Mouse (Mus musculus) right cerebral cortex, postnatal 25 days (tissue): Measurements from ENCODE around the gene Slc36a3.

Experiments used
- DNase-seq: peaks from one replicate; pipeline ENCODE4 v3.0.0; 2022

The Slc36a3 gene

DNA sequence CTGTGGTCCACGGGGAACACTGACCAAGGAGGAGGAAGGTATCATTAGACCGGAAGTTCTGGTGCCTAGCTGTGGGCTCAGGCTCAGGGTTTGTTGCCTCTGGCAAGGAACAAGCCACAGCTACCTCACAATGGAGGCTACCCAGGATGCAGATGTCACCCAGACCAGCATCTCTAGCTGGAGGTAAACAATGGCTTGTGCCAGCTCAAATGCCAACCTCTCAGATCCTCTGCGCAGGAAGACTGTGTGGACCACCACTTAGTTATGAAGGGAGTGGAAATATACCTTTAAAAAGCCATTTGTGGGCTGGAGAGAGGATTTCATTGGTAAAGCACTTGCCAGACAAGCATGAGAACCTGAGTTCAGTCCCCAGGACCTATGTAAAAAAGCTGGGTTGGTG is at the start of gene Slc36a3:
Gene Slc36a3, minus strand, starts transcription at position 101 of the 400 bp plus-strand sequence.
- DNase-seq, result no peak

DNA sequence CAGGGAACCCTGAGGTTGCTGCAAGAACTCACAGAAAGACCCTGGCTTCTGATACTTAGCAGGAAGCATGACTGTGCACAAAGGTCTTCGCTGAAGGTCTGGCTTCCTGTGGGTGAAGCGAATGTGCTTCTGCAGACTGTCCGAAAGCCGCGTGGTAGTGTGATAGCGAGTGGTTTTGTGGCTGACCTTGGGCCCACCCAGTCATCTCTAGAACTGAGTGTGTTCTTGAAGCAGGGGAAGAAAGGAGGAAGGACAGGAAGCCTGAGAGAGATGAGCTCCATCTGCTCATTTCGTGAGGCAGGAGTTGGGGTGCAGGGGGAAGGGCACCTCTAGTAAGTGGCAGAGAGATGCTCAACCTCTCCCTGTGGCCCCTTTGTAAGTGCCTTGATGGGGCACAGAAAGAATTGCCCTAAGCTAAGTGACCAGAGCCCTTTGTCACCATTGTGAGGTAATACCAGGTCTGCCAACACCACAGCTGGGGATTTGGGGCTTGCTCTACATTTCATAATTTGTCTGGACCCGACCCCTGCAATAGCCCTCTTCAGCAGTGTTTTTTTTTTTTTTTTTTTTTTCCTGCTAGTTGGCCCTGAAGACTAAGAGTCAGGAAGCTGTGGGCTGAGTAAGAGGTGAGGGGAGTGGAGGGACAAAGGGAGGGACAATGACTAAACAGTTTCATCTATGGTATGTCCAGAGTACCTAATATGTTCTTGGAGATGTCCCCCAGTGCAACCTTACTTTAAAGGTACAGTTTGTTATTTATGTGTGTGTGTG is 46.4 kb upstream of the Slc36a3 start:
- no peak for DNase-seq

DNA sequence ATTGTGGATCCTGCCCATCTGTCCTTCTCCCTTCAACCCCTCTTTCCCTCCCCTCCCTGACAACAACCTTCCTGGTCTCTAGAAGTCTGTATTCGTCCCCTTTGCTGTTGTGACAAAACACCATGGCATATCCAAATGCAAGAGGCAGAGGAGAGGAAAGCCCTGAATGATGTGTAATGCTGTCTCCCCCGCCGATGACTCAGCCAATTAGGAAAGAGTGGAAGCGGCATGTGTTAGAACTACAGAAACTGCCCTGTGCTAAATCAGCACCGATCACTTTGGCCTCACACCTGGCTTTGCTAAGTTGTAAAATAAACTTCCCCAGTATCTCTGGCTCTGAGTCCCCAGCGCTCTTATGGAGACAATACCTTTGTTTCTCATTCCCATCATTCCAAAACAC is 45.6 kb upstream of the Slc36a3 start:
- DNase-seq, result no peak

DNA sequence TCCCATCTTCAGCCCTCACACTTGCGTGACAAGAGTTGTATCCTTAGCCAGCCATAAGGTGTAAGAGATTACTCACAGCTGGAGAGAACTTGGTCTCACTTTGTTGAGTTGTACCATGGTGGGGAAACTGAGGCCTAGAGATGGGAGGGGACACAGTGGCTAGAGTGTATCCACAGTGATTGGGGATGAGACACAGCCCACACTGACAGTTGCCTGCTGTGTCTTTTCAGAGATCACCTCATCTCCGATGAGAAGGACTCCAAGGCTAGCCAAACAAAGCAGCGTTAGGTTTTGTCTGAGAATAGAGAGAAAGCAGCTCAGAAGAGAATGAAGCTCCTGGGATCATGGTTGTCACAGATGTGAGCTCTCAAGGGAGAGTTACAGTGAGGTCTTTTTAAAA is 38.7 kb upstream of the Slc36a3 start:
- DNase-seq, result no peak

DNA sequence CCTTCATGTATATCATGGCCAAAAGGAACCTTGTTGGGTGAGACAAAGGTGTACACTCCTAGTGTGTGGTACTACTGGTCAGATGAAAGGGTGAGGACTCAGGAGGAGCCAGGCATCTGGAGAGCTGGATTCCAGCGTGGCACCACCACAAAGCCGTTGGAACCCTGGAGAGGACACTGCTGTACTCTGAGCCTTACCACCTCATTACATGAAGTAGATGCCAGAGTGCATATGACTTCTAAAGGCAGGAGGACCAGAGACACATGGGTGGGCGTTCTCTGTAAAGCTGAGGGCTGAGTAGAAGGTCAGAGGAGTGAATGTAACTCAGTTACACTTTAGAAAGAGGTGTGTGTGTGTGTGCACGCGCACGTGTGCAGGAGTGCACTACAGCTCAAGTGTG is 36.3 kb upstream of the Slc36a3 start:
- no peak for DNase-seq

DNA sequence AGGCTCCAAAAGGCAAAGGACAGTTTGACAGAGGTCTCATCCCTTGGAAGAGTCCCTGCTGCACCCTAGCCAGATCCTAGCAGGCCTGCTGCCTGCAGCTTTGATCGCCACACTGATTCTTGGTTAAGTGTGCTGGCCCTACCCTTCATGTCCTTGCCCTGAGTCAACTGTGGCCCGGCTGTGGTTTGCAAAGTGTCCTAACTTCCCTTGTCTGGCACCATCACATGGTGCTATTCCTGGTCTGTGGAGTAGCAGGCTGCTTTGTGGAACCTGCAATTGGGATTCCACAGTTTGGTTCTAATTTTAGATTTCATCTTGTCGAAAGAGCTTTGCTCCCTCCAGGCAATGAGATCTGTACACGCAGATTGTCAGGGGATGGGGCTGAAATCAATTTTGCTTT is 35.8 kb upstream of the Slc36a3 start:
- DNase-seq, result no peak

- DNase-seq, result no peak
These were observed 33.3 kb upstream of the Slc36a3 start, which contains the start of gene Slc36a2 for GRCm38 (mm10) chr11:55184733-55185291. TSS of gene Slc36a2 (minus strand) at chr11:55185077.

- DNase-seq, result no peak
These were observed 32.7 kb upstream of the Slc36a3 start for GRCm38 (mm10) chr11:55184246-55184645.

- no peak for DNase-seq
These were observed 31.6 kb upstream of the Slc36a3 start for GRCm38 (mm10) chr11:55183124-55183523.

GRCm38 (mm10) chr11:55179856-55180255 is 28.3 kb upstream of the Slc36a3 start:
- DNase-seq, result no peak

DNA sequence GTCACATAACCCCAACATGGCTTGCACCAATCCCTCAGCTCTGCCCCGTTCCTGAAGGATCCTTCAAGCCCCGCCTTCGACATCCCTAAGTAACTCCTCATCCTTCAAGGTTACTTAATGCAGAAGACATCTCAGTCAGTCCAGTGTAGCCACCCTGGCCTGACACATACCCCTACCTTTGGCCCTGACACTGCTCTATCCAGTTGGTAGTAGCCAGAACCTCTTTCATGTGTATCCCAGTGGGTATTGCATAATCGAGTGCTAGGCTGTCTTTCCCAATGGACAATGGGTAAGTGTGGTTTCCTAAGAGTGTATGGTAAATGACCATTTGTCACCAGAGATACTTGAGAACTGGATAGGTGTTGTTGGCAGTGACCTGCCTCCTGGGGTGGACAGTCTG is 27.3 kb upstream of the Slc36a3 start:
- DNase-seq, result no peak

- no peak for DNase-seq
These were observed 19.0 kb upstream of the Slc36a3 start for GRCm38 (mm10) chr11:55170501-55170900.

DNA sequence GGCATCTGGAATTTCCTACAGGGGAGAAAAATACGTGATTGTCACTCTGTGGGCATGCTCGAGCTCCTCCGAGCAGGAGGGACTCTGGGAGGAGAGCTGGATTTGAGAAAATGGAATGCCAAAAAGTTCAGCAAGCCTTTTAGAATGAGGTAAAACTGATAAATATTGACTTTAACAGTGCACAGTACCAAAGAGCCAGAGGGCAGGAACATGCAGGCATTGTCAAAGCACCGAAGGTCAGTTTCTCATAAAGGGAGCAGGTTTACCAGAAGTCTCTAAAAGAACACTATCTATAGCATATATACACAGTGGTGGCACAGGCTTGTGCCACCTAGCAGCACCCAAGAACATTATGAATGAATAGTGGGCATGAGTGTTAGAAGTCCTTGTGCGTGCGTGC is 17.4 kb upstream of the Slc36a3 start:
- DNase-seq, result no peak

- no peak for DNase-seq
These were observed 17.0 kb upstream of the Slc36a3 start for GRCm38 (mm10) chr11:55168504-55168903.

GRCm38 (mm10) chr11:55165748-55166147 is 14.2 kb upstream of the Slc36a3 start:
- no peak for DNase-seq

DNA sequence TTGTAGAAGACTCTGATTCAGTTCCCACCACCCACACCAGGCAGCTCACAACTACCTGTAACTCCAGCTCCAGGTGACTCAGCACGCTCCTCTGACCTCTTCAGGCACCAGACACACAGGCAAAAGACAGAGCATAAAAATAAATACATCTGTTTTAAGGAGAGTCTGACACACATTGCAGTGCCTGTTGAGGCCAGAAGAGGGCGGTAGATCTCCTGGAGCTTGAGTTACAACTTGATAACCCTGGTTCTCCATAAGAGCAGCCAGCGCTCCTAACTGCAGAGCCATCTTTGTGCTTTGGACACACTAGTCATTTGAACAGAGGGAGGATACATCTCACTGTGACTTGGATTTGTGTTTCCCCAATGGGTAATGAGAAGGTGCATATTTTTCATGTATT is 13.2 kb upstream of the Slc36a3 start:
- no peak for DNase-seq

- peak; percentile 34 for DNase-seq
These were observed 11.2 kb upstream of the Slc36a3 start for GRCm38 (mm10) chr11:55162670-55163069.

DNA sequence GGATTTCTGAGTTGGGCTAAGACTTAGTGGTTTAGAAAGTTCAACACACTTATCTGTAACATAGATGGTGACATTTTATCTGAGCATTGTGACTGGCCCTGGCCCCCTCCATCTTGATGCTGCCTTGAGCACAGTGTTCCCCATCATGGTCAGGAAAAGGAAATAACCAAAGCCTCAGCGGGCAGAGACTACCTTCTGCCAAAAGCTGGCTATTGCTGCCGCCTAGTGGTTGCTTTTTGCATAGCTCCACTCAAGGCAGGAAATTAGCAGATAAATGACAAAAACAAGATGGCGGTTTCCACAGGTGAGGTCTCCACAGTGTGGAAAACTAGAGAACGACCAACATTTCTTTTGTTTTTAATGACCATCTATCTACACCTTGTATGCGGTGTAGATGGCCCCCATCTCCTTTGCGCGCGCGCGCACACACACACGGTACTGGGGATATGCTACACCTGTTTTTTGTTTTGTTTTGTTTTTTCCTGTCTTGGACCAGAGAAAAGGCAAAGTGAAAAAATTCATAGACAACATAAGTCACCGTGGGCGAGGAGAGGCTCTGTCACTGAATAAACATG is 7.4 kb upstream of the Slc36a3 start:
- DNase-seq, result peak; percentile 65

GRCm38 (mm10) chr11:55155070-55155421 is 3.5 kb upstream of the Slc36a3 start:
- no peak for DNase-seq

GRCm38 (mm10) chr11:55154398-55155069 is 3.0 kb upstream of the Slc36a3 start:
- no peak for DNase-seq

- no peak for DNase-seq
These were observed 3.0 kb downstream of the Slc36a3 start for GRCm38 (mm10) chr11:55148461-55148860.

DNA sequence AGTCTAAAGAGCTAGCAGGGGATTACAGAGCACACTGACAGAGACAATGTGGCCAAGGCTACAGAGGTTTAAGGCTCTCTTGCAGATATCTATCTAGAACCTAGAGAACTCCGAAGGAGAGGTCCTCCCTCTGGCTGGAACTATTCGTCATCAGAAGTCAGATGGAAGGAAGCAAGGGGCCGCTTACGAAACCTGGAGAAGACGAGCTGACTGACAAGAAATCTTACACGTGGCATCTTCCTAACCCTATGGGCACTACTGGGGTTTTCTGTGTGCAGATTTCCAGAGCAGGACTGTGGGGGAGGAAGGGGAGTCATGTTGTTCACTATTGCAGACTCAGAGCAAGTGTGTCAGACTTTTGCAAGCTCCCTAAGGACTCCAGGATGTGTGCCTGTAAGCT is 4.1 kb downstream of the Slc36a3 start:
- no peak for DNase-seq

DNA sequence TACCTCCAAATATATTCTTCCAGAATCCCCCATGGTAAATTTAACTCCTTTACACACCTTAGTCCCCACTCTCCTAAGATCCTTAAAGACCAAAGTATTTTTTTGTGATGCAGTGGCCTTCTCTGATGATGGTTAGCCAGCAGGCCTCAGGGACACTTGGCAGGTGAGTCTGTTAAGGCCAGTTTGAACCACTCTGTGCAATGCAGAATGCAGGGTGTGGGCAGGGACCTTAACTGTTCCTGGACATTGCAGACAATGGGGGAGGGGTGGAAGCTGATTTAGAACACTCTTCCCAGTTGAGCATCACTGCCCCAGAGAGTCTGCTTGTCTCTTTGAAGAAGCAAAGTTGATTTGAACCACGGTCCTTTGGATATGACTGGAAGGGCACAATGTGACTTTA is 4.7 kb downstream of the Slc36a3 start:
- no peak for DNase-seq

GRCm38 (mm10) chr11:55144011-55144410 is 7.5 kb downstream of the Slc36a3 start:
- DNase-seq, result no peak
